Mouse (Mus musculus): Measurements from ENCODE around the gene Nfia. TPM values are rescaled to one million over a fixed set of nuclear protein-coding genes. Genes with fewer than 3 reads are reported as not detected.

The Nfia gene
- polyA plus RNA-seq, 1 experiment from 2014 or later = 56.7 TPM

GRCm38 (mm10) chr4:98081962-98082361 is 309.4 kb downstream of the Nfia start:
- Histone ChIP-seq H3K36me3 (peaks cover 42% of the 10 kb centered on the region; the same call in 1 of the 2 replicates), H3K4me1 (replicated peaks) (peaks cover 37% of the 10 kb centered on the region), H3K27ac (peak overlapping the region; percentile 53; the same call in 1 of the 2 replicates), H3K27me3 (no peaks in the 10 kb centered on the region), H3K4me3 (replicated peaks) (no peak overlapping the region), H3K9ac (replicated peaks) (no peak overlapping the region), H3K4me2 (no peak overlapping the region), H3K9me3 (no peaks in the 10 kb centered on the region)
- no peak for ATAC-seq (ENCODE audit: insufficient number of reproducible peaks, insufficient read depth, low FRiP score, low TSS enrichment, low read depth)
- 11% methylated on average over 1 of the region's 1 CpGs for WGBS

GRCm38 (mm10) chr4:98082512-98082911 is 310.0 kb downstream of the Nfia start:
- Histone ChIP-seq H3K27ac (peak overlapping the region; percentile 53; the same call in 1 of the 2 replicates), H3K9ac (replicated peaks) (no peak overlapping the region), H3K9me3 (no peaks in the 10 kb centered on the region), H3K27me3 (no peaks in the 10 kb centered on the region), H3K4me2 (no peak overlapping the region), H3K4me3 (replicated peaks) (no peak overlapping the region), H3K36me3 (peaks cover 37% of the 10 kb centered on the region; the same call in 1 of the 2 replicates), H3K4me1 (replicated peaks) (peaks cover 40% of the 10 kb centered on the region)
- 85% methylated on average over 4 of the region's 4 CpGs for WGBS
- ATAC-seq (ENCODE audit: insufficient number of reproducible peaks, insufficient read depth, low FRiP score, low TSS enrichment, low read depth) = no peak

GRCm38 (mm10) chr4:98085060-98085459 is 312.5 kb downstream of the Nfia start:
- no peak overlapping the region; the same call in 1 of the 2 replicates for H3K27ac ChIP-seq
- no peak for ATAC-seq (ENCODE audit: insufficient number of reproducible peaks, insufficient read depth, low FRiP score, low TSS enrichment, low read depth)
- 91% methylated on average over 6 of the region's 6 CpGs for WGBS
- H3K9ac ChIP-seq (replicated peaks) = no peak overlapping the region
- no peak overlapping the region for H3K4me3 ChIP-seq (replicated peaks)
- H3K4me2 ChIP-seq = no peak overlapping the region
- H3K9me3 ChIP-seq = no peaks in the 10 kb centered on the region
- H3K4me1 ChIP-seq (replicated peaks) = peaks cover 36% of the 10 kb centered on the region
- H3K27me3 ChIP-seq = no peaks in the 10 kb centered on the region
- H3K36me3 ChIP-seq = peaks cover 23% of the 10 kb centered on the region; the same call in 1 of the 2 replicates

GRCm38 (mm10) chr4:98086976-98087375 is 314.4 kb downstream of the Nfia start:
- 0 out of 2 replicates have a peak overlapping the region, but pooled peaks have one; percentile 23 for H3K27ac ChIP-seq

GRCm38 (mm10) chr4:98089985-98090384 is 317.5 kb downstream of the Nfia start:
- Histone ChIP-seq H3K9me3 (no peaks in the 10 kb centered on the region), H3K9ac (replicated peaks) (no peak overlapping the region), H3K4me1 (replicated peaks) (peaks cover 40% of the 10 kb centered on the region), H3K36me3 (peaks cover 19% of the 10 kb centered on the region; the same call in 1 of the 2 replicates), H3K4me2 (no peak overlapping the region), H3K4me3 (replicated peaks) (no peak overlapping the region), H3K27ac (no peak overlapping the region), H3K27me3 (no peaks in the 10 kb centered on the region)
- WGBS = 70% methylated on average over 6 of the region's 6 CpGs
- no peak for ATAC-seq (ENCODE audit: insufficient number of reproducible peaks, insufficient read depth, low FRiP score, low TSS enrichment, low read depth)

More at GRCm38 (mm10) chr4:98086976-98087375, 314.4 kb downstream of the Nfia start:
- no peak for ATAC-seq (ENCODE audit: insufficient number of reproducible peaks, insufficient read depth, low FRiP score, low TSS enrichment, low read depth)
- Histone ChIP-seq H3K27me3 (no peaks in the 10 kb centered on the region), H3K4me2 (no peak overlapping the region), H3K36me3 (peaks cover 13% of the 10 kb centered on the region; the same call in 1 of the 2 replicates), H3K9ac (replicated peaks) (no peak overlapping the region), H3K9me3 (no peaks in the 10 kb centered on the region), H3K4me1 (replicated peaks) (peaks cover 29% of the 10 kb centered on the region), H3K4me3 (replicated peaks) (no peak overlapping the region)
- 69% methylated on average over 4 of the region's 4 CpGs for WGBS

GRCm38 (mm10) chr4:98090586-98090985 is 318.1 kb downstream of the Nfia start:
- peaks cover 16% of the 10 kb centered on the region; the same call in 1 of the 2 replicates for H3K36me3 ChIP-seq
- 80% methylated on average over 3 of the region's 3 CpGs for WGBS
- H3K27me3 ChIP-seq = no peaks in the 10 kb centered on the region
- no peak for ATAC-seq (ENCODE audit: insufficient number of reproducible peaks, insufficient read depth, low FRiP score, low TSS enrichment, low read depth)
- no peaks in the 10 kb centered on the region for H3K9me3 ChIP-seq
- H3K9ac ChIP-seq (replicated peaks) = no peak overlapping the region
- H3K4me2 ChIP-seq = no peak overlapping the region
- peaks cover 40% of the 10 kb centered on the region for H3K4me1 ChIP-seq (replicated peaks)
- H3K4me3 ChIP-seq (replicated peaks) = no peak overlapping the region
- no peak overlapping the region for H3K27ac ChIP-seq

GRCm38 (mm10) chr4:98091368-98091827 is 318.9 kb downstream of the Nfia start:
- H3K9ac ChIP-seq (replicated peaks) = no peak overlapping the region
- no peaks in the 10 kb centered on the region for H3K27me3 ChIP-seq
- peaks cover 12% of the 10 kb centered on the region; the same call in 1 of the 2 replicates for H3K36me3 ChIP-seq
- no peaks in the 10 kb centered on the region for H3K9me3 ChIP-seq
- peaks cover 40% of the 10 kb centered on the region for H3K4me1 ChIP-seq (replicated peaks)
- 59% methylated on average over 4 of the region's 4 CpGs for WGBS
- peak overlapping the region; percentile 59 for H3K27ac ChIP-seq
- no peak overlapping the region for H3K4me2 ChIP-seq
- no peak overlapping the region for H3K4me3 ChIP-seq (replicated peaks)
- ATAC-seq (ENCODE audit: insufficient number of reproducible peaks, insufficient read depth, low FRiP score, low TSS enrichment, low read depth) = peak; percentile 46; the same call in 1 of the 2 replicates

GRCm38 (mm10) chr4:98091901-98092472 is 319.5 kb downstream of the Nfia start:
- no peak overlapping the region for H3K9ac ChIP-seq (replicated peaks)
- ATAC-seq (ENCODE audit: insufficient number of reproducible peaks, insufficient read depth, low FRiP score, low TSS enrichment, low read depth) = no peak
- peaks cover 13% of the 10 kb centered on the region; the same call in 1 of the 2 replicates for H3K36me3 ChIP-seq
- peak overlapping the region; percentile 59 for H3K27ac ChIP-seq
- H3K4me3 ChIP-seq (replicated peaks) = no peak overlapping the region
- no peak overlapping the region for H3K4me2 ChIP-seq
- peaks cover 34% of the 10 kb centered on the region for H3K4me1 ChIP-seq (replicated peaks)
- H3K27me3 ChIP-seq = no peaks in the 10 kb centered on the region
- WGBS = 82% methylated on average over 5 of the region's 5 CpGs
- no peaks in the 10 kb centered on the region for H3K9me3 ChIP-seq

- Histone ChIP-seq H3K27me3 (no peaks in the 10 kb centered on the region), H3K9ac (replicated peaks) (no peak overlapping the region), H3K4me1 (replicated peaks) (peaks cover 40% of the 10 kb centered on the region), H3K4me3 (replicated peaks) (no peak overlapping the region), H3K4me2 (no peak overlapping the region), H3K9me3 (no peaks in the 10 kb centered on the region), H3K27ac (no peak overlapping the region), H3K36me3 (peaks cover 28% of the 10 kb centered on the region; the same call in 1 of the 2 replicates)
- ATAC-seq (ENCODE audit: insufficient number of reproducible peaks, insufficient read depth, low FRiP score, low TSS enrichment, low read depth) = no peak
- 26% methylated on average over 19 of the region's 19 CpGs for WGBS
These were observed 321.7 kb downstream of the Nfia start for GRCm38 (mm10) chr4:98094112-98094805.

GRCm38 (mm10) chr4:98095060-98095459 is 322.5 kb downstream of the Nfia start:
- H3K27me3 ChIP-seq = no peaks in the 10 kb centered on the region
- H3K4me3 ChIP-seq (replicated peaks) = no peak overlapping the region
- no peaks in the 10 kb centered on the region for H3K9me3 ChIP-seq
- no peak for ATAC-seq (ENCODE audit: insufficient number of reproducible peaks, insufficient read depth, low FRiP score, low TSS enrichment, low read depth)
- peaks cover 28% of the 10 kb centered on the region; the same call in 1 of the 2 replicates for H3K36me3 ChIP-seq
- peaks cover 48% of the 10 kb centered on the region for H3K4me1 ChIP-seq (replicated peaks)
- 85% methylated on average over 2 of the region's 2 CpGs for WGBS
- H3K9ac ChIP-seq (replicated peaks) = no peak overlapping the region
- H3K4me2 ChIP-seq = no peak overlapping the region
- H3K27ac ChIP-seq = no peak overlapping the region

- peaks cover 54% of the 10 kb centered on the region for H3K4me1 ChIP-seq (replicated peaks)
- ATAC-seq (ENCODE audit: insufficient number of reproducible peaks, insufficient read depth, low FRiP score, low TSS enrichment, low read depth) = no peak
- WGBS = 88% methylated on average over 4 of the region's 4 CpGs
These were observed 324.6 kb downstream of the Nfia start for GRCm38 (mm10) chr4:98097013-98097566.

More at GRCm38 (mm10) chr4:98097013-98097566, 324.6 kb downstream of the Nfia start:
- Histone ChIP-seq H3K9ac (replicated peaks) (no peak overlapping the region), H3K4me3 (replicated peaks) (no peak overlapping the region), H3K27ac (no peak overlapping the region), H3K4me2 (no peak overlapping the region), H3K27me3 (no peaks in the 10 kb centered on the region), H3K9me3 (no peaks in the 10 kb centered on the region), H3K36me3 (peaks cover 28% of the 10 kb centered on the region; the same call in 1 of the 2 replicates)

Measured in limb, embryonic 12.5 days (tissue).